Mouse (Mus musculus): Measurements from ENCODE around the gene Ganc.

Gene Ganc

GRCm38 (mm10) chr2:120403653-120403985 is at the start of gene Ganc:
Gene Ganc (plus strand): TSS chr2:120403896.
- DNase-seq (ENCODE audit: extremely low spot score, low spot score) = no peak

- no peak for DNase-seq (ENCODE audit: extremely low spot score, low spot score)
These were observed 43.3 kb upstream of the Ganc start for GRCm38 (mm10) chr2:120360425-120360824.

GRCm38 (mm10) chr2:120366501-120366900 is 37.2 kb upstream of the Ganc start:
- DNase-seq (ENCODE audit: extremely low spot score, low spot score) = no peak

- no peak for DNase-seq (ENCODE audit: extremely low spot score, low spot score)
These were observed 36.1 kb upstream of the Ganc start for GRCm38 (mm10) chr2:120367416-120368207.

DNA sequence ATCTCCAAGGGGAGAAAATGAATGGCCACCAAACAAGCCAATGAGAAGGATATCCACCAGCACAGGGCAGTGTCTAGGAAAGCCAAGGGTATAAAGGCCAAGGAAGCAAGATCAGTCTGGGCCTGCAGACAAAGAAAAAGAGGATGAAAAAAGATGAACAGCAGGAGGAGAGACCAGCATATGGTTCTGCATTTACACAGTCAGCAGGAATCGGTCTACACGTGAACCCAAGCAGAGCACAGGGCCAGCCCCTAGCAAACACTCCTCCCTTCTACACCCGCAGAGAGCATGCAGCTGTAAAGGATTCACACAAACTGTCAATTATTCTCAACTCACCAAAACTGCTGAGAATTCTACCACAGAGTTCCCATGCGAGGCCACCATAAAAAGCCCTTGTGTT is 29.8 kb upstream of the Ganc start:
- no peak for DNase-seq (ENCODE audit: extremely low spot score, low spot score)

DNA sequence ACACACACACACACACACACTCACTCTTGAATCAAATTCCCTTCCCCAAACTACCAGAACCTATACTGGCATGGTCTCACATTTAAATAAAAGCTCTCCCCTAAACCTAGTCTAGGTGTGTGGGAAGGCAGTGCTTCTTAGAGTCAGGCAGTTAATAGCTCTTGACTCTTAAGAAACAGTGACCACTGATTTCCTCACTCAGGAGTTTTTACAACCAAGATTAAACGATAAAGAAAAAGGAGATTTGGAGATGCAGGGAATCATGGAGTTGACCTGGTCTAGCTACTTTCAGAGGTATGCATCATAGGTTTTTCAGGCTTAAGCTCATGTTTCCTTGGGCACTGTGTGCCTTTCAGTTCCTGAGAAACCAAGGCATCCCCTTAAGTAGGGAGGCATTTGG is 17.4 kb upstream of the Ganc start:
- no peak for DNase-seq (ENCODE audit: extremely low spot score, low spot score)

GRCm38 (mm10) chr2:120387291-120387690 is 16.4 kb upstream of the Ganc start:
- no peak for DNase-seq (ENCODE audit: extremely low spot score, low spot score)

DNA sequence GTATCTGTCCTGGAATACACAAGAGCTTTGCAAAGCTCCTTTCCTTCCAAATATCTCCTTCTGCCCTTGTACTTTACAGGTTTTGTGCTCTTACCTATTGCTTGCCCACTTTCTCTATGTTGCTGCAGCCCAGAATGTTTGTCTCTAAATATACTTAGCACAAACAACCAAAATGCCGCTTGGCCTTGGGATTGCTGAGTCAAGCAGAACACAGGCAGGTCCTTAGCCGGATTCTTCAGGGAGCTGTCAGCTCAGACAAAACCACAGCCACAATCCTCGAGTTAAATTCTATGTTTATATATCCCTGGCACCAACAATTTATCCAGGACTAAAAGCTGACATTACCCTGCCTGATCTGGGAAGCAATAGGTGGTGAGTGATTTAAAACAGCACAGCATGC is 14.3 kb upstream of the Ganc start:
- no peak for DNase-seq (ENCODE audit: extremely low spot score, low spot score)

GRCm38 (mm10) chr2:120390934-120391333 is 12.8 kb upstream of the Ganc start:
- no peak for DNase-seq (ENCODE audit: extremely low spot score, low spot score)

DNA sequence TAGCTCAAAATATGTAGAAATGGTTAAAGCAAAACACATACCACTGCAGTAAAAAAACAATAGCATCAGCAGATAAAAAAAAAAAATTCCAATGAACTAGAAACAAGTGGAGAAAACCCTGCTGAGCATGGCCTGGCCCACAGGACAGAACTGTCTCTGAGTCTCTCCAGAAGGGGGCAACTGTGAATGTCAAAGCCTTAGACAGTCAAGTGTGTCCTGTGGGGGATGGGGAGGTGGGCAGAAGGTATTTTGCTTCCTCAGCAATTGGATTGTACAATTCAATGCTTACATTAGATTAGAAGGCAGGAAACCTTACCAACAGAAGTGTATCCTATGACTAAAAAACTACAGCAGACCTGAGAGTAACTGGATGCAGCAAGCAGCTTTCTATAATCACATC is 11.3 kb upstream of the Ganc start:
- DNase-seq (ENCODE audit: extremely low spot score, low spot score) = no peak

GRCm38 (mm10) chr2:120397951-120398350 is 5.7 kb upstream of the Ganc start:
- no peak for DNase-seq (ENCODE audit: extremely low spot score, low spot score)

DNA sequence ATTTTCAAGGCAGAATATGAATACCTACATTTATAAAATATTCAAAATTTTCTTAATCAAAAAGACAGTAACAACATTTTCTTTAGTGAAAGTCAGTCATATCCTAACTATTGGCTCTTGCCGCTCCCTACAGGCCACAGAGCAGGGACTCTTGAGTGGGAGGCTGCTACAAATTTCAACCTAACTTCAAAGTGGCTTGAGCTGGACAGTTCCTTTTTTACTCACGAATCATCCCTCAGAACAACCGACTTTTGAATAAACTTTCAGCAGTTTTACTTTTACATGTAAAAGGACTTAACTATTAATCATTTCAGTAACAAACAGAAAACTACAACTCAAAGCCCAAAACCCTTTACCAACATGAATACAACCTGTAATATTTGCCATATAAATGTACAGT is 883 bp upstream of the Ganc start:
- DNase-seq (ENCODE audit: extremely low spot score, low spot score) = no peak

GRCm38 (mm10) chr2:120403986-120404822 is 508 bp downstream of the Ganc start, which contains the start of gene Tmem87a:
Gene Tmem87a (minus strand): TSS chr2:120404113.
- peak; percentile 97 for DNase-seq (ENCODE audit: extremely low spot score, low spot score)

GRCm38 (mm10) chr2:120404823-120405765 is 1.4 kb downstream of the Ganc start:
- no peak for DNase-seq (ENCODE audit: extremely low spot score, low spot score)

- no peak for DNase-seq (ENCODE audit: extremely low spot score, low spot score)
These were observed 7.5 kb downstream of the Ganc start for GRCm38 (mm10) chr2:120411096-120411628.

DNA sequence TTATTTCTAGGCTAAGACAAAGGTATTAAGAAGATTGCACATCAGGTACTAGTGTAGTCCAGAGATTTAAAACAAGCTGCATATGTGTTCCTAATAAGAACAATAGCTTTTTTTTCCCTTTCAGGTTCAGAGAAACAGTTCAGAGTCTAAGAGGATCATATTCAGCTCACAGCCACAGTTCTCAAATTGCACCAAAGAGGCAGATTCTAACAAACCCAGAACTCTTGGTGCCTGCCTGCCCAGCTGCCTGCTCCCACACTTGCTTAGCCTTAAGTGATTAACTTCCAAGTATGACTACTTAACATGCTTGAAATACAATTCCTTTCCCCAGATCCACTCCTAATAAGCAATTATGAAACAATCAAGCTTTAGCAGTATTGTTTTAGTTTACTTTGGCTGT is 10.4 kb downstream of the Ganc start:
- DNase-seq (ENCODE audit: extremely low spot score, low spot score) = no peak

DNA sequence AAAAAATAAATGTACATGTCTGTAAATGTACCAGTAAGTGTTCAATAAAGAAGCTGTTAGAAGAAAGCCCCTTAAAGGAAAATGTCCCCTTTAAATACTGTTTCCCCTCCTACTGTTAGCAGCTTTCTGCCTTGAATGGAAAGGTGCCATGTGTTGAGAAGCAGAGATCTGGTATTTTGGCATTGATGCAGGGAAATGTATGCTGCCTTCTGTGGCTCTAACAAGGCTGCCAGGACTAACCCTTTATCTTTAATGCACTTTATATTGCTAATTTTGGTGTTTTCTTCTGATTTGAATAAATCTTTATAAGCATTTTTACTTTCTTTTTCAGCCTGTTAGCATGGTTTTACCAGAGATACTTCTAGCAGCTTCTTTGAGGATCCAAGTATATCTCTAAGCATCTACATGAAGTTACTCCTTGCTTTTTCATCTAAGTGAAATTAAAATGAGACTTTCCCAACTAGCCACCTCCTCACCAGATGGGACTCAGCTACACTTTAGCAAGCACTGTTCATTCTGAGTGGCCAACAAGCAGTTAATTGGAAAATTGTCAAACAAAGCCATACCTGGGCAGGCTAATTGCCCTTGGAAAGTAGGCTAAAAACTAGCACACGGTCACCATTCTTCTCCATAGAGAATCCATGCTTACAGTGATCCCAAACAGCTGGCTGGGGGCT is 11.2 kb downstream of the Ganc start:
- no peak for DNase-seq (ENCODE audit: extremely low spot score, low spot score)

DNA sequence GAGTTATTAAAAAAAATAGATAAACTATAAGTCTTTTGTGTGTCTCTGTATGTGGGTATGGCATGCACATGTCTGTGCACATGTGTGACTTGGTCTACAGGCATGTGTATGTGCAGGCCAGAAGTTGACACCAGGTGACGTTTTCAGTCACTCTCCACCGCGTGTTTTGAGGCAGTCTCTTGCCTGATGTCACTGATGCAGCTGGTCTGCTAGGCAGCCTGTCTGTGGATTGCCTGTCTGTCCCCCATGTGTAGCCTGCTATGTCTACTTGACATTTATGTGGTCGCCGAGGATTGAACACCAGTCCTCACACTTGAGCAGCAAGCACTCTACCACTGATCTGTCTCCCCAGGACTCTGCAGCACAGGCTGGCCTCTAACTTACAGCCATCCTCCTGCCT is 20.7 kb downstream of the Ganc start:
- no peak for DNase-seq (ENCODE audit: extremely low spot score, low spot score)

DNA sequence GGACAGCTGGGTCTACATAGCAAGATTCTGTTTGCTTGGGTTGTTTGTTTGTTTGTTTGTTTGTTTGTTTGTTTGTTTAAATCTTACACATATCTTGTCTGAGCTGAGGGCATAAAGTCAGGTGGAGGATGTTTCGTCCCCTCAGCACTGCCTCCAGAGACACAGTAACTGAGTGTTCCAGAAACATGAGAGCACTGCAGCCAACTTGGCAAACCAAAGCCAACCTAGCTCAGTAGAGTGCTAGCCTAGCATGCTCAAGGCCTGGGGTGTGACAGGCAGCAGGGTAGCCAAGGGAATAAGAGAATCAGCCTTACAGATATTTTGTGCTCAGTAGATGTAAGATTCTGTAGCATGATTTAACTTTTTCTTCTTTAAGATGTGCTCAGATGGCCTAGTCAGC is 40.8 kb downstream of the Ganc start:
- no peak for DNase-seq (ENCODE audit: extremely low spot score, low spot score)

- no peak for DNase-seq (ENCODE audit: extremely low spot score, low spot score)
These were observed 42.7 kb downstream of the Ganc start for GRCm38 (mm10) chr2:120446373-120446772.

GRCm38 (mm10) chr2:120447306-120447705 is 43.6 kb downstream of the Ganc start:
- DNase-seq (ENCODE audit: extremely low spot score, low spot score) = no peak

Measured in neural tube, embryonic 10.5 days (tissue).